Mouse (Mus musculus): ENCODE measurements around the gene Kif2a. TPM values are rescaled to one million over a fixed set of nuclear protein-coding genes. Genes with fewer than 3 reads are reported as not detected.
"Not testable (repeated sequence)": the region's sequence is repeated elsewhere in the genome, so short reads cannot be mapped to it uniquely, and the experiment has no call there.

The Kif2a gene
- polyA plus RNA-seq, 1 experiment, result 30.8 TPM

GRCm38 (mm10) chr13:106928296-106928695 lies 93.6 kb downstream of the Kif2a start:
- no peak overlapping the region for H3K4me3 ChIP-seq (replicated peaks; ENCODE audit: insufficient read depth, low read depth, low read length)
- WGBS, result 86% methylated on average over 4 of the region's 4 CpGs

GRCm38 (mm10) chr13:106925921-106926320 lies 96.0 kb downstream of the Kif2a start:
- not testable (repeated sequence) for H3K27me3 ChIP-seq (ENCODE audit: control insufficient read depth, insufficient read depth, low read length); H3K4me3 ChIP-seq (replicated peaks; ENCODE audit: insufficient read depth, low read depth, low read length)

More at GRCm38 (mm10) chr13:106928296-106928695, 93.6 kb downstream of the Kif2a start:
- no peaks in the 10 kb centered on the region for H3K4me1 ChIP-seq (ENCODE audit: control insufficient read depth, insufficient read depth, low read length)
- no peak overlapping the region for H3K27ac ChIP-seq (ENCODE audit: insufficient read depth, low read length)
- TF ChIP-seq POLR2A (IDR thresholded peaks at IDR 0.05; ENCODE audit: borderline replicate concordance, insufficient read depth, low read length), result no peak
- TF ChIP-seq CTCF (IDR thresholded peaks at IDR 0.05; ENCODE audit: borderline replicate concordance, insufficient read depth, low read depth, low read length), result no peak
- no peaks in the 10 kb centered on the region for H3K27me3 ChIP-seq (ENCODE audit: control insufficient read depth, insufficient read depth, low read length)
- no peak for DNase-seq

DNA sequence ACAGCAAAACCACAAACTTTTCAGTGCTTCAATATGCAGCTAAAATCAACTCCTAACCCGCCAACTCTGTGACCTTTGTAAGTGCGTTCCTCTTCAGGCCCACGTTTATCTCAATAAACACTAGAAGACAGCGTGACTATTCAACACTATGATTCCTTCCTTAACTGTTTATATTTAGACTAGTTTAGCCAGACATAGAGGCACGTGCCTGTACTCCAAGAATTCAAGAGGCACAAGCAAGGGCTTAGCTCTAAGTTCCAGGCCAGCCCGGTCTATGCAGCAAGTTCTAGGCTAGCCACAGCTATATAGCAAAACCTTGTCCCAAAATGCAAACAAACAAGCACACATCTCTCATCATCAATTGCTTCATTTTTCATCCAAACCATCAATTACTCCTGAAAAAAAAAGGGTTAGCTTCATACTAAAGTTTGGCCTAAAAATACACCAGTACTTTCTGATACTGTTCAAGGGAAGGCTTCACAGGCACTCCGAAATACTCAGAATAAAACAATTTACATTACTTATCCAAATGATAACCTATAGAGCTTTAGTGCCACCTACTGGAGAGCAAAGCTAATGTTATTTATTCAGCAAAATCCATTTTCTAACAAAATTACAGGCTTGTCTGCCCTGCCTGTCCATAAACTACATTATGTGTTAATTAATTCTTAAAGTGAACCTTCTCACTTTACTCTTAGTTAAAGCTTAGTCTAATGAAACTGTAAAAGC lies 103.4 kb downstream of the Kif2a start:
- TF ChIP-seq POLR2A (IDR thresholded peaks at IDR 0.05; ENCODE audit: borderline replicate concordance, insufficient read depth, low read length), result no peak
- no peak for TF ChIP-seq CTCF (IDR thresholded peaks at IDR 0.05; ENCODE audit: borderline replicate concordance, insufficient read depth, low read depth, low read length)
- WGBS, result 88% methylated on average over 7 of the region's 7 CpGs
- no peak overlapping the region for H3K27ac ChIP-seq (ENCODE audit: insufficient read depth, low read length)
- no peaks in the 10 kb centered on the region for H3K4me1 ChIP-seq (ENCODE audit: control insufficient read depth, insufficient read depth, low read length)
- no peaks in the 10 kb centered on the region for H3K27me3 ChIP-seq (ENCODE audit: control insufficient read depth, insufficient read depth, low read length)
- H3K4me3 ChIP-seq (replicated peaks; ENCODE audit: insufficient read depth, low read depth, low read length), result no peak overlapping the region
- DNase-seq, result peak in 1 of 2 experiments; percentile 23

More at GRCm38 (mm10) chr13:106925921-106926320, 96.0 kb downstream of the Kif2a start:
- H3K27ac ChIP-seq (ENCODE audit: insufficient read depth, low read length); DNase-seq; H3K4me1 ChIP-seq (ENCODE audit: control insufficient read depth, insufficient read depth, low read length): not testable (repeated sequence)
- 97% methylated on average over 3 of the region's 3 CpGs for WGBS

DNA sequence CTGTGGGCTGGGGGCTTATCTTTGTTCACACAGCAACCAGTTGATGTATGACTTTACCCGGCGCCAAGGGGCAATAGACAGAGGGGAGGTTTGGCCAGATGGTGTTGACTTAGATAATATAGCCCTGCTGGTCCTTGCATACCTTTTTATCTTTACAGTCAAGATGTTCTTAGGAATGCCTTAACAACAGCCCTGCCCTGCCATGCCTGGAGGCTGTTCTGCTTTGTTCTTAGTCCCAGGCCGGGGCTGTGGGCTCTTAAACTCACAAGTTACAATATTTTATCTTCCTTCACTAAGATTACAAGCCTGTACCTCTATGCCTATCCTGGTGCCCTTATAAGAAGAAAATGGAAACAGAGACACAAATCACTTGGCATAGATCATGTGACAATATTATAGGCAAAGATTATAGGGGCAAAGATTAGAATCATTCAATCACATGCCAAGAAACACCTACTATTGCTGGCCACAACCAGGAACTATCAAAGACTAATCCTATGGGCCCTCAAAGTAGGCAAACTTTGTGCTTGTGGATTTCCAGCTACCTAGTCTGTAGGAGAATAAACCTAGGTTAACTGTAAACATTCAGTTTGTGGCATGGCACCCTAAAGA lies 108.7 kb downstream of the Kif2a start:
- DNase-seq, result no peak
- TF ChIP-seq CTCF (IDR thresholded peaks at IDR 0.05; ENCODE audit: borderline replicate concordance, insufficient read depth, low read depth, low read length) (no peak), POLR2A (IDR thresholded peaks at IDR 0.05; ENCODE audit: borderline replicate concordance, insufficient read depth, low read length) (no peak)
- Histone ChIP-seq H3K4me3 (replicated peaks; ENCODE audit: insufficient read depth, low read depth, low read length) (no peak overlapping the region), H3K27me3 (ENCODE audit: control insufficient read depth, insufficient read depth, low read length) (no peaks in the 10 kb centered on the region), H3K27ac (ENCODE audit: insufficient read depth, low read length) (no peak overlapping the region), H3K4me1 (ENCODE audit: control insufficient read depth, insufficient read depth, low read length) (no peaks in the 10 kb centered on the region)
- 92% methylated on average over 3 of the region's 3 CpGs for whole genome bisulfite sequencing

GRCm38 (mm10) chr13:106910096-106910495 lies 111.8 kb downstream of the Kif2a start:
- TF ChIP-seq CTCF (IDR thresholded peaks at IDR 0.05; ENCODE audit: borderline replicate concordance, insufficient read depth, low read depth, low read length) (no peak), POLR2A (IDR thresholded peaks at IDR 0.05; ENCODE audit: borderline replicate concordance, insufficient read depth, low read length) (no peak)
- no peak for DNase-seq
- Histone ChIP-seq H3K4me3 (replicated peaks; ENCODE audit: insufficient read depth, low read depth, low read length) (no peak overlapping the region), H3K27ac (ENCODE audit: insufficient read depth, low read length) (no peak overlapping the region), H3K27me3 (ENCODE audit: control insufficient read depth, insufficient read depth, low read length) (no peaks in the 10 kb centered on the region), H3K4me1 (ENCODE audit: control insufficient read depth, insufficient read depth, low read length) (peaks cover 10% of the 10 kb centered on the region)
- WGBS, result 95% methylated on average over 10 of the region's 10 CpGs

Other genes with a start within 250 kb of the Kif2a start
- 31.5 and 31.8 TPM in 2 replicates for gene Ipo11, start 85.2 kb downstream of the Kif2a start, polyA plus RNA-seq (2012; rRNA removed)
- 19.3 and 23.5 TPM in 2 replicates for gene Dimt1, start 75.0 kb downstream of the Kif2a start, polyA plus RNA-seq (2012; rRNA removed)

Measured in cerebellum, adult 2 months (tissue).